1 mouse cellular context compared by ENCODE assay signal in genomic region chr7:19363881-19364280, GRCm38 (mm10).
TF ChIP-seq lines count a peak whose summit lies in the region.

No protein-coding gene starts in this region.

TF ChIP-seq in MEL, 35 proteins besides CTCF, POLR2A, EP300 and RAD21 (continued from another document):
- no peak for TF ChIP-seq NELFE (IDR thresholded peaks at IDR 0.05; ENCODE audit: low read depth, low read length)
- TF ChIP-seq SMC3 (IDR thresholded peaks at IDR 0.05; ENCODE audit: low read depth, low read length), result peak; percentile 40
- TF ChIP-seq MAZ (IDR thresholded peaks at IDR 0.05; ENCODE audit: low read depth, low read length), result no peak
